Mouse (Mus musculus): Measurements from ENCODE around the gene Selenbp2. TPM values are rescaled to one million over a fixed set of nuclear protein-coding genes. Genes with fewer than 3 reads are reported as not detected.
"Not testable (repeated sequence)": the region's sequence is repeated elsewhere in the genome, so short reads cannot be mapped to it uniquely, and the experiment has no call there.

Selenbp2 gene
- polyA plus RNA-seq, 1 experiment from 2014 or later: 0.20 TPM

DNA sequence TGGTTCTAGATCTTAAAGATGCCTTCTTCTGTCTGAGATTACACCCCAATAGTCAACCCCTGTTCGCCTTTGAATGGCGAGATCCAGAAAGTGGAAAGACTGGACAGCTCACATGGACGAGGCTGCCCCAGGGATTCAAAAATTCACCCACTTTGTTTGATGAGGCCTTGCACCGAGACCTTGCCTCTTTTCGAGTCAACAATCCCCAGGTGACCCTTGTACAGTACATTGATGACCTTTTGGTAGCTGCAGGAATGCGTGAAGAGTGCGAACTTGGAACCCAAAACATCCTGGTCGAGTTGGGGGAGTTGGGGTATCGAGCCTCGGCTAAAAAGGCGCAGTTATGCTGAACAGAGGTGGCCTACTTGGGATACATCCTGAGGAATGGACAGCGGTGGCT is 13.3 kb upstream of the Selenbp2 start:
- not testable (repeated sequence) for DNase-seq (ENCODE audit: low spot score); H3K36me3 ChIP-seq; H3K4me1 ChIP-seq (replicated peaks); H3K9me3 ChIP-seq; H3K27ac ChIP-seq; H3K4me3 ChIP-seq; H3K27me3 ChIP-seq (ENCODE audit: insufficient read depth, poor library complexity, severe bottlenecking)
- WGBS: 94% methylated on average over 12 of the region's 12 CpGs

DNA sequence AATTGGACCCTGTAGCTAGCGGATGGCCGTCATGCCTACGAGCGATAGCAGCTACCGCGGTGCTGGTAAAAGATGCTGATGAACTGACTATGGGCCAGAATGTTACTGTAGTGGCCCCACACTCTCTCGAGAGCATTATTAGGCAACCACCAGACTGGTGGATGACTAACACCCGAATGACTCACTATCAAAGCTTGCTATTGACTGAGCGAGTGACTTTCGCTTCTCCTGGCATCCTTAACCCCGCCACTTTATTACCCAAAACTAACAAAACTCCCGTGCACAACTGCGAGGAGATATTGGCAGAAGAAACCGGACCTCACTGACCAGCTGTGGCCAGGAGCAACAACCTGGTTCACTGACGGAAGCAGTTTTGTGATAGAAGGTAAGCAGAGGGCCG is 12.6 kb upstream of the Selenbp2 start:
- Histone ChIP-seq H3K9me3 (no peaks in the 10 kb centered on the region), H3K4me3 (no peak overlapping the region), H3K27ac (no peak overlapping the region), H3K36me3 (no peaks in the 10 kb centered on the region), H3K4me1 (replicated peaks) (no peaks in the 10 kb centered on the region), H3K27me3 (ENCODE audit: insufficient read depth, poor library complexity, severe bottlenecking) (no peaks in the 10 kb centered on the region)
- DNase-seq (ENCODE audit: low spot score): no peak
- 94% methylated on average over 16 of the region's 16 CpGs for WGBS

DNA sequence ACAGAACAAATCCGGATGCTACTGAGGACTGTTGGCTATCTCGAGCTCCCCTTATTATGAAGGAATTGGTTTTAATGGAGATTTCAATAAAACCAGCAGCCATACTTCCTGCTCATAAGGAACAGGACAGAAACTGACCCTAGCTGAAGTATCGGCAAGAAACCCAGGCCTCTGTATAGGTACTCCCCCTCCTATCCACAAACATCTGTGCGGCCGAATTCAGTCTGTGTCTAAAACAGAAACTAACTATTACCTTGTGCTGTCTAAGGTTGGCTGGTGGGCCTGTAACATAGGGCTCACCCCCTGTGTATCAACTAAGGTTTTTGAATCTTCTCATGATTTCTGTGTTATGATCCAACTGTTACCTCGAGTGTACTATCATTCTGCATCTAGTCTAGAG is 9.7 kb upstream of the Selenbp2 start:
- Histone ChIP-seq H3K27ac (no peak overlapping the region), H3K27me3 (ENCODE audit: insufficient read depth, poor library complexity, severe bottlenecking) (no peaks in the 10 kb centered on the region), H3K9me3 (no peaks in the 10 kb centered on the region), H3K4me3 (no peak overlapping the region), H3K4me1 (replicated peaks) (no peaks in the 10 kb centered on the region), H3K36me3 (no peaks in the 10 kb centered on the region)
- WGBS: 87% methylated on average over 6 of the region's 6 CpGs
- no peak for DNase-seq (ENCODE audit: low spot score)

DNA sequence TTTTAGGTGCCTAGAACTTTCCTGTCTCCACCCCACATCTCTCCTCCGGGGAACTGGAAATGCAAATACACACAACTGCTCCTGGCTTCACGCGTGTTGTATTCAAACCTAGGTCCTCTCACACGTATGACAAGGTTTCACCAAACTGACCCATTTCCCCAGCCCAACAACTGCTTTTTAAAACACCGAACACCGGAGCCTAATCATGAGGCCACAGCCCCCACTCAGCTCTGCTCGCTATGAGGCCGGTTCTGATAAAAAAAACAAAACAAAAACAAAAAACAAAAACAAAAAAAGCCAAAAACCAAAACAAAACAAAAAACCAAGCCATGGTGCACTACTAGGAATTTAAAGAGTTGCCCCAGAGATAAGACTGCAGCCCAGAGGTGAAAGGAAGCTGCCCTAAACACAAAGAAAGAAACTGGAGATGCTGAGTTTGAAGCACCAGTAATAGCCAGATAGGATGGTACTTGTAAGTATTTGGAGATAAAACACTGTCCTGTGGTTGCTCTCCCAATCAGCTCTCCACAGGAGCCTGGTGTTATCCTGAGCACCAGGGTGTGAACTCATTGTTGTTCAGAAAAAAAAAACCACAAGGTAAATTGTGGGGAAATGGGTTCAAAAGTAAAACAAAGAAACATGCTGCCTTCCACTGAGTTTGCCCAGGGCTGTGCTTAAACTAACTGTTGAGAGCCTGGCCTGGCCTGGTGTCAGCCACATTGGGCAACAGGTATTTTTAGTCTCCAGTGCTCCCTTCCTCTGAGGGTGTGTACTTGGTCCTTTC is 7.2 kb upstream of the Selenbp2 start:
- not testable (repeated sequence) for H3K27me3 ChIP-seq (ENCODE audit: insufficient read depth, poor library complexity, severe bottlenecking); H3K36me3 ChIP-seq; H3K4me1 ChIP-seq (replicated peaks); DNase-seq (ENCODE audit: low spot score); H3K9me3 ChIP-seq; H3K27ac ChIP-seq; H3K4me3 ChIP-seq
- 90% methylated on average over 8 of the region's 8 CpGs for WGBS

DNA sequence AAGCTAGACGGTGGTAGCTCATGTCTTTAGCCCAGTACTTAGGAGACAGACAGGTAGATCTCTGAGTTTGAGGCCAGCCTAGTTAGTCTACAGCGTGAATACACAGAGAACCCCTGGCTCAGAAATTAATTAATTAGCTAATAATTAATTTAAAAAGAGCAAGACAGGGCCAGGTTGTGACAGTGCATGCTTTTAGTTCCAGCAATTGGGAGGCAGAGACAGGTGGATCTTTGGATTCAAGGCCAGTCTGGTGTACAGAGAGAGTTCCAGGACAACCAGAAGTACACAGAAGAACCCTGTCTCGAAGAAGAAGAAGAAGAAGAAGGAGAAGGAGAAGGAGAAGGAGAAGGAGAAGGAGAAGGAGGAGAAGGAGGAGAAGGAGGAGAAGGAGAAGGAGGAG is 4.7 kb upstream of the Selenbp2 start:
- not testable (repeated sequence) for H3K36me3 ChIP-seq; H3K4me1 ChIP-seq (replicated peaks); H3K9me3 ChIP-seq; H3K27ac ChIP-seq; H3K4me3 ChIP-seq; H3K27me3 ChIP-seq (ENCODE audit: insufficient read depth, poor library complexity, severe bottlenecking); DNase-seq (ENCODE audit: low spot score)
- 93% methylated on average over 3 of the region's 3 CpGs for WGBS

DNA sequence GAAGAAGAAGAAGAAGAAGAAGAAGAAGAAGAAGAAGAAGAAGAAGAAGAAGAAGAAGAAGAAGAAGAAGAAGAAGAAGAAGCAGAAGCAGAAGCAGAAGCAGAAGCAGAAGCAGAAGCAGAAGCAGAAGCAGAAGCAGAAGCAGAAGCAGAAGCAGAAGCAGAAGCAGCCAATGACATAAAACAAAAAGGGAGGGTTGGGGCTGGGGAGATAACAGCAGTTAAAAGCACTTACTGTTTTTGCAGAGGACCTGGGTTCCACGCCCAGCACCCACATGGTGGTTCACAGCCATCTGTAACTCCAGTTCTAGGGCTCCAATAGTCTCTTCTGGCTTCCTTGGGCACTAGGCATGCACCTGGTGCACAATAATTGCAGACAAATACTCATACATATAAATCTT is 4.2 kb upstream of the Selenbp2 start:
- not testable (repeated sequence) for H3K9me3 ChIP-seq; H3K4me1 ChIP-seq (replicated peaks); H3K36me3 ChIP-seq; H3K4me3 ChIP-seq; H3K27me3 ChIP-seq (ENCODE audit: insufficient read depth, poor library complexity, severe bottlenecking); H3K27ac ChIP-seq; DNase-seq (ENCODE audit: low spot score)
- WGBS: 66% methylated on average over 1 of the region's 1 CpGs

DNA sequence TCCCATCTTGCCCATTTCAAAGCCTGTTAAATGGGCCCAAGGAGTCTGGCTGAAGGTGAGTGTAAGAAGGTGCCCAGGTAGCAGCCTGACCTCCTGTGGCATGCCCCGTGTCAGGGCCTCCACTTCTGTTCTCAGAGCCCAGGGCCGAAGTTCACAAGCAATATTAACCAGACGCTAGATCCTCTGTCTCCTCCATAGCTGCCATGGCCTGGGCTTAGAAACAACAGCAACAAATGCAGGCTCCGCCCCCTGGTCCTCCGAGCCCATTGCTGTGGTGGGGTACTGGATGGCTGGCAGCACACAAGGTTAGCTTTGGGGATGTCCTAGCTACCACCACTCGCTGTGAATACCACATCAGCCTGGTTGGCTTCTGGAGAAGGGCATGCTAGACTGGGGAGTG is 3.2 kb upstream of the Selenbp2 start:
- H3K27me3 ChIP-seq (ENCODE audit: insufficient read depth, poor library complexity, severe bottlenecking); H3K4me1 ChIP-seq (replicated peaks); H3K4me3 ChIP-seq; H3K9me3 ChIP-seq; H3K27ac ChIP-seq; DNase-seq (ENCODE audit: low spot score); H3K36me3 ChIP-seq: not testable (repeated sequence)
- 63% methylated on average over 6 of the region's 6 CpGs for WGBS

DNA sequence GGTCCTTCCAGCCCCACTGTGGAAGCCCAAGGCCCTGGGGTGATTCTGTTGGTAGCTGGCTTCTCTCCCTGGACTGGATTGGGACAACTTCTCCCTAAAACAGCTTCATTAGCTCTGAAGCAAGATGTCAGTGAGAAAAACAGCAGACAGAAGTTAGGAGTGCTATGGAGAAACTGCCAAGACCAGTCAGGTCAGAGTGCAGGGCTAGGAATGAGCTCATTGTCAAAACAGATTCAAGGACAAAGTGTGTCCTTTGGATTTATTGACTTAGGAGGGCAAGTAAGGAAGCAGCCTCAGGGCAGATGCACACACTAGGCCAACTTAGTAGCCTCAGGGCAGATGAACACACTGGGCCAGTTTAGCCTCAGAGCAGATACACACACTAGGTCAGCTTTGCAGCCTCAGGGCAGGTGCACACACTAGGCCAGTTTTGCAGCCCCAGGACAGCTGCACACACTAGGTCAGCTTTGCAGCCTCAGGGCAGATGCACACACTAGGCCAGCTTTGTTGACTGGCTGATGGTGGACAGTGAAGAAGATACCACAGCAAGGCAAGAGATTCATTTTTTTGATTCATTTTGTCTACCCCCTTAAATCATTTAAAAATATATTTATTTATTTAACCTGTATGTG is 2.6 kb upstream of the Selenbp2 start:
- Histone ChIP-seq H3K4me3 (no peak overlapping the region), H3K36me3 (no peaks in the 10 kb centered on the region)

DNA sequence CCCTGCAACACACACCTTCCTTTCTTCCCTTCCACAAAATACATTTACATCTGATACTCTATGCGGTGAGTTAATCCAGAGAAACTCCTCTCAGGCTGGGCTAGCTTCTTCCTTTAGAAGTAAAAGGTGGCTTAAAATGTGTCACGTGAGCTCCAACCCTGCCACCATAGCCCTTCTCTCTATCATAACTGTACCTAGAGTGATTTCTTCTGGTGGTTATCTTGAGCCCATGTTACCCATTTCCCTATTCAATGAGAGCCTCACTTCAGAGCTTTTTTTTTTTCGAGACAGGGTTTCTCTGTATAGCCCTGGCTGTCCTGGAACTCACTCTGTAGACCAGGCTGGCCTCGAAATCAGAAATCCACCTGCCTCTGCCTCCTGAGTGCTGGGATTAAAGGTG is 1.7 kb upstream of the Selenbp2 start:
- not testable (repeated sequence) for DNase-seq (ENCODE audit: low spot score); H3K27ac ChIP-seq; H3K4me1 ChIP-seq (replicated peaks); H3K9me3 ChIP-seq; H3K36me3 ChIP-seq; H3K27me3 ChIP-seq (ENCODE audit: insufficient read depth, poor library complexity, severe bottlenecking); H3K4me3 ChIP-seq
- WGBS: 89% methylated on average over 4 of the region's 4 CpGs

More for the DNA sequence above, 2.6 kb upstream of the Selenbp2 start:
- no peak overlapping the region for H3K27ac ChIP-seq
- H3K4me1 ChIP-seq (replicated peaks): peaks cover 9% of the 10 kb centered on the region; the same call in 1 of the 2 replicates
- no peak for DNase-seq (ENCODE audit: low spot score)
- H3K27me3 ChIP-seq (ENCODE audit: insufficient read depth, poor library complexity, severe bottlenecking): no peaks in the 10 kb centered on the region
- no peaks in the 10 kb centered on the region for H3K9me3 ChIP-seq

DNA sequence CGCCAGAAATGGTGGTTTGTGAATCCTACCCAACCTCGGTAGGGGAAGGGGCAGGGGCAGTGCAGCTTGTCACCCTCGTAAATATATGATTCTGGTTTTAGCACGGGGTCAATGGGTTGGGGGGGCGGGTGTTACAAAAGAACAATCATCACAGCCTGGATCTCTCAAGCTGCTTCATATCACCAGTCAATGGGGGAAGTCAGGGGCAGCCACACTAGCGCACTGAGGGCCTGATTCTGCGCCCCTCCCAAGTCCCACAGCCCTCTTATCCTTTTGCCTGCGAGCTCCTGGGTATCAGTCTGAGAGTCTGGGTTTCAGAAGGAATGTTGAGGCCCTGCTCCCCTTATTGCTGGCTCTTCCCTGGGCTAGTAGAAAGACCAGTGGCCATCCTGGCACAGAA is 518 bp downstream of the Selenbp2 start:
- not testable (repeated sequence) for H3K27ac ChIP-seq; H3K4me3 ChIP-seq; H3K9me3 ChIP-seq; H3K36me3 ChIP-seq; H3K4me1 ChIP-seq (replicated peaks); H3K27me3 ChIP-seq (ENCODE audit: insufficient read depth, poor library complexity, severe bottlenecking); DNase-seq (ENCODE audit: low spot score)
- WGBS: 70% methylated on average over 5 of the region's 8 CpGs

DNA sequence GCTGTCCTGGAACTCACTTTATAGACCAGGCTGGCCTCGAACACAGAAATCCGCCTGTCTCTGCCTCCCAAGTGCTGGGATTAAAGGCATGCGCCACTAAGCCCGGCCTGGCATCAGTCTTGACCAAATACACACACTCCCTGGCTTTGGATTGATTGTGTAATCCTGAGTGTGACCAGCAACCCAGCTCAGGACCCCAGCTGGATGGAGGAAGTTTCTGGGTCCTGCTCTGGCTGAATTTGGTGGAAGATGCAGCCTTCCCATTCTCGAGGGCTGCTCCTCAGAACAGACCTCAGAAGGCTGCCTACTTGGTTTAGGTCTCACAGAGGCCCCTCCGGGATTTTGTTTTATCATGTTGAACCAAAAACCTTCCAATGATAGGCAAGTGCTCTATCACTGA is 2.2 kb downstream of the Selenbp2 start:
- not testable (repeated sequence) for H3K27ac ChIP-seq; H3K4me1 ChIP-seq (replicated peaks); H3K9me3 ChIP-seq; H3K4me3 ChIP-seq; H3K27me3 ChIP-seq (ENCODE audit: insufficient read depth, poor library complexity, severe bottlenecking); DNase-seq (ENCODE audit: low spot score); H3K36me3 ChIP-seq
- WGBS: 87% methylated on average over 6 of the region's 6 CpGs

DNA sequence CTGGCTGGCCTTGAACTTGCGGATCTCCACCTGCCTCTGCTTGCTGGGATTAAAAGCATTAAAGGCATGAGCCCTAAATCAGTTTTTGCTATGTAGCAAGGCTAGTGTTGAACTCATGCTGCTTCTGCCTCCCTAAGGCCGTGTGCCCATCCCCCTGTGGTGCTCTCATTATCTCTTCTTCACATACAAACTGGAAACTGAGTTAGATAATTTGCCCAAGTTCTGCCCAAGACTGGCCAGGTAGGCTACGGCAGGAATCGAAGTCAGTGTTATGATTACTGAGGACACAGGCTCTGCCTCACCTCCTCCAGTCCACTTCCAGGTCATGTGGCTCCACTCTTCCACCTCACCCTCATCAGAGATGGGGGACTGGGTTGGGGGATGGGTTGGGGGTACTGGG is 2.9 kb downstream of the Selenbp2 start:
- H3K4me1 ChIP-seq (replicated peaks); H3K9me3 ChIP-seq; DNase-seq (ENCODE audit: low spot score); H3K4me3 ChIP-seq; H3K27me3 ChIP-seq (ENCODE audit: insufficient read depth, poor library complexity, severe bottlenecking); H3K27ac ChIP-seq; H3K36me3 ChIP-seq: not testable (repeated sequence)
- WGBS: 87% methylated on average over 4 of the region's 4 CpGs

DNA sequence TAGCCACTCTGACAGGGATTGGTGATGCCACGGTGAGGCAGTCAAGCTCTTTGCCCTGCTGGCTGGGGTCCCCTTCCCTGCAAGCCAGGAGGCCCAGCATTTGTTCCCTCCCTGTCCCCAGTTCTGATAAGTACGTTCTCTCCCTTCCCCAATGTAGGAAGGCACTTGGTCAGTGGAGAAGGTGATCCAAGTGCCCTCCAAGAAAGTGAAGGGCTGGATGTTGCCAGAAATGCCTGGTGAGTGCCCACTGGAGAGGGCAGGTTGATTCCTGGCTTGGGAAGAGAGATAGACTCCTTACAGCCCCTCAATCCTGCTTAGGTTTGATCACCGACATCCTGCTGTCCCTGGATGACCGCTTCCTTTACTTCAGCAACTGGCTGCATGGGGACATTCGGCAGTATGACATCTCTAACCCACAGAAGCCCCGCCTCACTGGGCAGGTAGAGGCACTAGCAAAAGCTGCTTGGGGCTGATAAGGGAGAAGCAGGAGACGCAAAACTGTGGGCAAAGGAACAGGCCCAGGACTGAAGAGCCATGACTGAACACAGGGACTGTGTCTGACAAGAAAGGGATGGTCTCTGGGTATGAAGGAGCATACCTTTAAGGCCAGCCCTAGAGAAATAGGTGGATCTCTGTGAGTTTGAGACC is 8.9 kb downstream of the Selenbp2 start:
- not testable (repeated sequence) for H3K27ac ChIP-seq; H3K4me3 ChIP-seq; H3K9me3 ChIP-seq; H3K36me3 ChIP-seq; DNase-seq (ENCODE audit: low spot score); H3K4me1 ChIP-seq (replicated peaks); H3K27me3 ChIP-seq (ENCODE audit: insufficient read depth, poor library complexity, severe bottlenecking)
- WGBS: 83% methylated on average over 7 of the region's 7 CpGs
